Comparison of ENCODE assay signal across 10 mouse cellular contexts in genomic region chrX:166477393-166477792, GRCm38 (mm10). TPM values are rescaled to one million over a fixed set of nuclear protein-coding genes. Genes with fewer than 3 reads are reported as not detected.
DNase-seq lines count a peak whose midpoint lies in the region; ATAC-seq and TF ChIP-seq lines count a peak whose summit lies in the region.
"Had no signal": no experiment of that assay in that cellular context is flagged by ENCODE, and none has a peak within 500 bp of the region (broad histone marks: within the 10 kb centered on the region; RNA-seq: fewer than 3 reads in every experiment).

No protein-coding gene starts in this region.

- no peak overlapping the region for H3K9ac ChIP-seq in heart, embryonic 13.5 days
- no peak overlapping the region for H3K9ac ChIP-seq in heart, embryonic 11.5 days (ENCODE audit: low read depth, low read length)
- no peak overlapping the region for H3K9ac ChIP-seq in lung, postnatal 0 days (replicated peaks; ENCODE audit: low read depth)
- H3K9ac ChIP-seq in limb, embryonic 14.5 days (ENCODE audit: low read depth, low read length, severe bottlenecking), result no peak overlapping the region
- H3K9ac ChIP-seq in stomach, embryonic 15.5 days, result no peak overlapping the region

- peak overlapping the region; percentile 73 for H3K4me2 ChIP-seq in heart, embryonic 13.5 days
- H3K4me2 ChIP-seq in heart, embryonic 11.5 days, result no peak overlapping the region
- H3K4me2 ChIP-seq in lung, postnatal 0 days (replicated peaks; ENCODE audit: low read depth, low read length), result peak overlapping the region; percentile 22; the same call in 1 of the 2 replicates
- H3K4me2 ChIP-seq in limb, embryonic 14.5 days (replicated peaks; ENCODE audit: low read depth, low read length, severe bottlenecking), result peak overlapping the region; percentile 51
- H3K4me2 ChIP-seq in stomach, embryonic 15.5 days, result peak overlapping the region; percentile 48

- peaks cover 11% of the 10 kb centered on the region for H3K4me1 ChIP-seq in heart, embryonic 13.5 days
- no peaks in the 10 kb centered on the region for H3K4me1 ChIP-seq in heart, embryonic 11.5 days (ENCODE audit: control insufficient read depth, insufficient read depth, low read length)
- H3K4me1 ChIP-seq in lung, postnatal 0 days (ENCODE audit: insufficient read depth, low read depth, low read length), result no peaks in the 10 kb centered on the region
- H3K4me1 ChIP-seq in limb, embryonic 14.5 days (ENCODE audit: control insufficient read depth, insufficient read depth, low read length), result no peaks in the 10 kb centered on the region
- no peaks in the 10 kb centered on the region for H3K4me1 ChIP-seq in stomach, embryonic 15.5 days

- TF ChIP-seq CTCF in lung, postnatal 0 days (IDR thresholded peaks at IDR 0.05), result no peak

- no peaks in the 10 kb centered on the region for H3K9me3 ChIP-seq in heart, embryonic 13.5 days
- no peaks in the 10 kb centered on the region for H3K9me3 ChIP-seq in heart, embryonic 11.5 days (replicated peaks; ENCODE audit: control insufficient read depth, low read length)
- H3K9me3 ChIP-seq in lung, postnatal 0 days (ENCODE audit: low read length), result no peaks in the 10 kb centered on the region
- H3K9me3 ChIP-seq in limb, embryonic 14.5 days (ENCODE audit: control insufficient read depth, low read length), result no peaks in the 10 kb centered on the region
- H3K9me3 ChIP-seq in stomach, embryonic 15.5 days, result no peaks in the 10 kb centered on the region

- no peaks in the 10 kb centered on the region for H3K27me3 ChIP-seq in heart, embryonic 13.5 days (replicated peaks)
- H3K27me3 ChIP-seq in heart, embryonic 11.5 days (ENCODE audit: control insufficient read depth, insufficient read depth, low read length), result no peaks in the 10 kb centered on the region
- no peaks in the 10 kb centered on the region for H3K27me3 ChIP-seq in lung, postnatal 0 days (replicated peaks; ENCODE audit: insufficient read depth, low read length)
- no peaks in the 10 kb centered on the region for H3K27me3 ChIP-seq in limb, embryonic 14.5 days (ENCODE audit: control insufficient read depth, insufficient read depth, low read length)
- H3K27me3 ChIP-seq in stomach, embryonic 15.5 days (replicated peaks), result no peaks in the 10 kb centered on the region

- TF ChIP-seq POLR2A in limb, embryonic 14.5 days (IDR thresholded peaks at IDR 0.05; ENCODE audit: borderline replicate concordance, extremely low read depth, insufficient read depth, insufficient read length), result no peak

- TF ChIP-seq EP300 in lung, postnatal 0 days (IDR thresholded peaks at IDR 0.05), result no peak

- no peak overlapping the region for H3K27ac ChIP-seq in heart, embryonic 13.5 days (replicated peaks)
- no peak overlapping the region for H3K27ac ChIP-seq in heart, embryonic 11.5 days (ENCODE audit: low read depth, low read length)
- no peak overlapping the region for H3K27ac ChIP-seq in lung, postnatal 0 days (ENCODE audit: low read length)
- H3K27ac ChIP-seq in limb, embryonic 14.5 days (replicated peaks; ENCODE audit: low read depth, low read length), result peak overlapping the region; percentile 19; the same call in 1 of the 2 replicates
- no peak overlapping the region for H3K27ac ChIP-seq in stomach, embryonic 15.5 days
- H3K27ac ChIP-seq: heart, adult 2 months had no signal

- WGBS in heart, embryonic 13.5 days, result 65% methylated on average over 6 of the region's 6 CpGs
- WGBS in heart, embryonic 11.5 days (ENCODE audit: insufficient replicate concordance), result 80% methylated on average over 6 of the region's 6 CpGs
- 41% methylated on average over 6 of the region's 6 CpGs for WGBS in lung, postnatal 0 days
- 64% methylated on average over 6 of the region's 6 CpGs for WGBS in limb, embryonic 14.5 days
- WGBS in stomach, embryonic 15.5 days, result 68% methylated on average over 6 of the region's 6 CpGs

- DNase-seq in lung, postnatal 0 days (ENCODE audit: low spot score), result no peak
- no peak for DNase-seq in lung, postnatal 14 days
- no peak for DNase-seq in limb, embryonic 14.5 days (ENCODE audit: low spot score)
- no peak for DNase-seq in cerebellum, adult 9-10 months
- DNase-seq: heart, adult 2 months; right cerebral cortex, postnatal 25 days had no signal

- peak overlapping the region; percentile 66 for H3K4me3 ChIP-seq in heart, embryonic 13.5 days
- no peak overlapping the region for H3K4me3 ChIP-seq in heart, embryonic 11.5 days (ENCODE audit: low read depth, low read length)
- H3K4me3 ChIP-seq in lung, postnatal 0 days (ENCODE audit: low read depth, low read length), result 0 out of 2 replicates have a peak overlapping the region, but pooled peaks have one; percentile 2
- peak overlapping the region; percentile 63 for H3K4me3 ChIP-seq in limb, embryonic 14.5 days (replicated peaks; ENCODE audit: low read length)
- no peak overlapping the region for H3K4me3 ChIP-seq in stomach, embryonic 15.5 days (replicated peaks)
- H3K4me3 ChIP-seq: heart, adult 2 months had no signal

- peaks cover 10% of the 10 kb centered on the region; the same call in 1 of the 2 replicates for H3K36me3 ChIP-seq in heart, embryonic 13.5 days
- H3K36me3 ChIP-seq in heart, embryonic 11.5 days (ENCODE audit: control insufficient read depth, insufficient read depth, low read length), result no peaks in the 10 kb centered on the region
- no peaks in the 10 kb centered on the region for H3K36me3 ChIP-seq in lung, postnatal 0 days (ENCODE audit: insufficient read depth, low read length)
- peaks cover 4% of the 10 kb centered on the region; the same call in 1 of the 2 replicates for H3K36me3 ChIP-seq in limb, embryonic 14.5 days (ENCODE audit: control insufficient read depth, insufficient read depth, low read length)
- H3K36me3 ChIP-seq in stomach, embryonic 15.5 days, result no peaks in the 10 kb centered on the region

- ATAC-seq in heart, embryonic 13.5 days (ENCODE audit: extremely low read depth, insufficient number of reproducible peaks, low FRiP score, low TSS enrichment), result no peak
- ATAC-seq in heart, embryonic 11.5 days (replicated peaks; ENCODE audit: insufficient number of reproducible peaks, low FRiP score, low TSS enrichment), result no peak
- no peak for ATAC-seq in lung, postnatal 0 days
- no peak for ATAC-seq in limb, embryonic 14.5 days (ENCODE audit: low FRiP score, low read depth)
- no peak for ATAC-seq in stomach, embryonic 15.5 days (ENCODE audit: insufficient read depth, low FRiP score, low read depth)
- ATAC-seq in erythroid progenitor cell, adult 5-6 weeks (replicated peaks; ENCODE audit: low FRiP score, poor library complexity, severe bottlenecking), result no peak

RNA-seq across cellular contexts. Expression of gene Rab9, which starts 2.3 kb away (rescaled TPM):
- polyA plus RNA-seq in heart, embryonic 13.5 days (2015; fragmentation: Nextera tagmentation; extraction: Ambion mirVana), result 31.2 and 33.7 TPM in 2 replicates
- 38.6 and 40.2 TPM in 2 replicates for polyA plus RNA-seq in heart, embryonic 11.5 days (2014; fragmentation: Nextera tagmentation; extraction: Ambion mirVana)
- polyA plus RNA-seq in lung, postnatal 0 days (2015; fragmentation: Nextera tagmentation; extraction: Ambion mirVana), result 74.2 and 88.3 TPM in 2 replicates
- polyA plus RNA-seq in limb, embryonic 14.5 days (2012; rRNA removed), result 25.2 and 32.3 TPM in 2 replicates
- 63.1 and 65.8 TPM in 2 replicates for polyA plus RNA-seq in limb, embryonic 14.5 days (2014; fragmentation: Nextera tagmentation; extraction: Ambion mirVana)
- 56.5 and 57.3 TPM in 2 replicates for polyA plus RNA-seq in stomach, embryonic 15.5 days (2015; fragmentation: Nextera tagmentation; extraction: Ambion mirVana)
- 19.8 and 25.2 TPM in 2 replicates for total RNA-seq in erythroid progenitor cell, adult 5-6 weeks (2015; ENCODE audit: low replicate concordance)
- total RNA-seq in erythroid progenitor cell, adult 5-6 weeks (2017; ENCODE audit: low replicate concordance), result 16.3 and 38.1 TPM in 2 replicates

RNA-seq across cellular contexts. Expression of gene Ofd1, which starts 36.9 kb away (rescaled TPM):
- 3.7 and 4.5 TPM in 2 replicates for polyA plus RNA-seq in heart, embryonic 13.5 days (2015; fragmentation: Nextera tagmentation; extraction: Ambion mirVana)
- 5.9 and 6.4 TPM in 2 replicates for polyA plus RNA-seq in heart, embryonic 11.5 days (2014; fragmentation: Nextera tagmentation; extraction: Ambion mirVana)
- polyA plus RNA-seq in lung, postnatal 0 days (2015; fragmentation: Nextera tagmentation; extraction: Ambion mirVana), result 6.1 and 6.6 TPM in 2 replicates
- polyA plus RNA-seq in limb, embryonic 14.5 days (2012; rRNA removed), result 4.9 and 6.6 TPM in 2 replicates
- polyA plus RNA-seq in limb, embryonic 14.5 days (2014; fragmentation: Nextera tagmentation; extraction: Ambion mirVana), result 7.2 and 7.3 TPM in 2 replicates
- polyA plus RNA-seq in stomach, embryonic 15.5 days (2015; fragmentation: Nextera tagmentation; extraction: Ambion mirVana), result 5.7 and 6.0 TPM in 2 replicates
- total RNA-seq in erythroid progenitor cell, adult 5-6 weeks (2015; ENCODE audit: low replicate concordance), result 7.9 and 9.6 TPM in 2 replicates
- 6.2 and 11.2 TPM in 2 replicates for total RNA-seq in erythroid progenitor cell, adult 5-6 weeks (2017; ENCODE audit: low replicate concordance)

RNA-seq across cellular contexts. Expression of gene Trappc2, which starts 37.0 kb away (rescaled TPM):
- polyA plus RNA-seq in heart, embryonic 13.5 days (2015; fragmentation: Nextera tagmentation; extraction: Ambion mirVana), result 36.6 and 40.6 TPM in 2 replicates
- 38.4 and 39.0 TPM in 2 replicates for polyA plus RNA-seq in heart, embryonic 11.5 days (2014; fragmentation: Nextera tagmentation; extraction: Ambion mirVana)
- 41.3 and 47.3 TPM in 2 replicates for polyA plus RNA-seq in lung, postnatal 0 days (2015; fragmentation: Nextera tagmentation; extraction: Ambion mirVana)
- 10.8 and 12.3 TPM in 2 replicates for polyA plus RNA-seq in limb, embryonic 14.5 days (2012; rRNA removed)
- 23.7 and 25.5 TPM in 2 replicates for polyA plus RNA-seq in limb, embryonic 14.5 days (2014; fragmentation: Nextera tagmentation; extraction: Ambion mirVana)
- polyA plus RNA-seq in stomach, embryonic 15.5 days (2015; fragmentation: Nextera tagmentation; extraction: Ambion mirVana), result 26.2 and 27.9 TPM in 2 replicates
- 2.9 and 3.6 TPM in 2 replicates for total RNA-seq in erythroid progenitor cell, adult 5-6 weeks (2015; ENCODE audit: low replicate concordance)
- total RNA-seq in erythroid progenitor cell, adult 5-6 weeks (2017; ENCODE audit: low replicate concordance), result 1.7 and 7.4 TPM in 2 replicates

RNA-seq across cellular contexts. Expression of gene Tceanc, which starts 41.0 kb away (rescaled TPM):
- 4.7 and 5.4 TPM in 2 replicates for polyA plus RNA-seq in heart, embryonic 13.5 days (2015; fragmentation: Nextera tagmentation; extraction: Ambion mirVana)
- polyA plus RNA-seq in heart, embryonic 11.5 days (2014; fragmentation: Nextera tagmentation; extraction: Ambion mirVana), result 6.1 and 7.0 TPM in 2 replicates
- polyA plus RNA-seq in lung, postnatal 0 days (2015; fragmentation: Nextera tagmentation; extraction: Ambion mirVana), result 10.1 and 11.5 TPM in 2 replicates
- polyA plus RNA-seq in limb, embryonic 14.5 days (2012; rRNA removed), result 3.9 and 4.5 TPM in 2 replicates
- polyA plus RNA-seq in limb, embryonic 14.5 days (2014; fragmentation: Nextera tagmentation; extraction: Ambion mirVana), result 7.3 and 8.8 TPM in 2 replicates
- 4.8 and 5.9 TPM in 2 replicates for polyA plus RNA-seq in stomach, embryonic 15.5 days (2015; fragmentation: Nextera tagmentation; extraction: Ambion mirVana)
- 3.4 and 5.4 TPM in 2 replicates for total RNA-seq in erythroid progenitor cell, adult 5-6 weeks (2015; ENCODE audit: low replicate concordance)
- 3.7 and 9.0 TPM in 2 replicates for total RNA-seq in erythroid progenitor cell, adult 5-6 weeks (2017; ENCODE audit: low replicate concordance)

Comparison
In these comparisons a context has a peak if more than half of its experiments do, and no peak if none do; other contexts are left out.
1. H3K4me3 ChIP-seq: peak in heart, embryonic 13.5 days (single experiment), lung, postnatal 0 days (single experiment) and limb, embryonic 14.5 days (single experiment); none in heart, embryonic 11.5 days (single experiment) and stomach, embryonic 15.5 days (single experiment).